Mouse (Mus musculus) liver, postnatal 0 days (tissue): ENCODE data around the gene Ihh. TPM values are rescaled to one million over a fixed set of nuclear protein-coding genes. Genes with fewer than 3 reads are reported as not detected.

ENCODE experiments used
- ATAC-seq: fragments of 200-750 bp; cut with Nextera tagmentation; 2 replicates; pipeline ENCODE4 v1.8.0; 2017; ENCODE audit warnings: mild to moderate bottlenecking, moderate library complexity
- DNase-seq: peaks from one replicate; pipeline ENCODE4 v3.0.0-alpha.2; 2016
- H3K27ac ChIP-seq: fragments of 300-500 bp; sonication (generic); 2 replicates; pipeline ENCODE4 v1.5.1; 2014; ENCODE audit warnings: antibody characterized with exemption, moderate library complexity, mild to moderate bottlenecking, low read depth
- H3K27me3 ChIP-seq: fragments of 300-500 bp; sonication (generic); 2 replicates; pipeline ENCODE4 v1.6.1; 2014; ENCODE audit warnings: low read length, control low read depth, mixed read lengths; ENCODE audit not compliant: insufficient read depth
- H3K36me3 ChIP-seq: fragments of 300-500 bp; sonication (generic); replicated peaks from 2 replicates; pipeline ENCODE4 v1.6.1; 2014; ENCODE audit warnings: mild to moderate bottlenecking, control low read depth, low read length, moderate library complexity, mixed read lengths; ENCODE audit not compliant: insufficient read depth
- H3K4me1 ChIP-seq: fragments of 300-500 bp; sonication (generic); 2 replicates; pipeline ENCODE4 v1.6.1; 2014; ENCODE audit warnings: antibody characterized with exemption, mild to moderate bottlenecking, control low read depth; ENCODE audit not compliant: insufficient read depth
- H3K4me2 ChIP-seq: fragments of 300-500 bp; sonication (generic); 2 replicates; pipeline ENCODE4 v1.6.1; 2014; ENCODE audit warnings: low read depth, mild to moderate bottlenecking, low read length, moderate library complexity, mixed read lengths
- H3K4me3 ChIP-seq: fragments of 300-500 bp; sonication (generic); 2 replicates; pipeline ENCODE4 v1.5.1; 2014; ENCODE audit warnings: low read depth, low read length
- H3K9ac ChIP-seq: fragments of 300-500 bp; sonication (generic); replicated peaks from 2 replicates; pipeline ENCODE4 v1.6.1; 2014; ENCODE audit warnings: mild to moderate bottlenecking, moderate library complexity
- H3K9me3 ChIP-seq: fragments of 300-500 bp; sonication (generic); 2 replicates; pipeline ENCODE4 v1.6.1; 2016; ENCODE audit warnings: mild to moderate bottlenecking, control low read depth, low read length, mixed read lengths
- CTCF ChIP-seq: sonication (generic); IDR thresholded peaks from 2 replicates; pipeline ENCODE4 v1.5.1; 2016; ENCODE audit warnings: antibody characterized with exemption, low read depth
- EP300 ChIP-seq: IDR thresholded peaks from 2 replicates; pipeline ENCODE4 v1.6.1; 2016; ENCODE audit warnings: antibody characterized with exemption, low read depth, mild to moderate bottlenecking
- WGBS: fragments of 180-500 bp; shearing (Covaris S2); extraction: QIAGEN DNeasy Blood & Tissue Kit; methylation state at CpG from one replicate; pipeline ENCODE4 v1.1.7; 2014; ENCODE audit not compliant: insufficient replicate concordance; 5-methylcytosine and 5-hydroxymethylcytosine counted together
- polyA plus RNA-seq: library from polyadenylated mRNA; unstranded; fragments of >200 nt; fragmentation: Nextera tagmentation; extraction: Ambion mirVana; gene quantifications from 2 replicates; pipeline ENCODE4 v1.2.1, GENCODE M21; 2015

Gene Ihh
- polyA plus RNA-seq, 1 experiment from 2014 or later, result 1.1 TPM

GRCm38 (mm10) chr1:74935402-74935801 lies 16.1 kb downstream of the Ihh start, which contains the start of gene Cfap65:
Gene Cfap65 (minus strand): TSS chr1:74935599.
- Histone ChIP-seq H3K27me3 (peaks cover 5% of the 10 kb centered on the region; the same call in 1 of the 2 replicates), H3K4me2 (0 out of 2 replicates have a peak within 1 kb of the TSS, but pooled peaks have one; percentile 4), H3K4me3 (no peak within 1 kb of the TSS), H3K4me1 (no peaks in the 10 kb centered on the region), H3K9ac (no peak within 1 kb of the TSS), H3K36me3 (no peaks in the 10 kb centered on the region), H3K9me3 (no peaks in the 10 kb centered on the region), H3K27ac (no peak within 1 kb of the TSS)
- no peak for TF ChIP-seq EP300
- no peak for TF ChIP-seq CTCF
- ATAC-seq (no peak), DNase-seq (peak; percentile 44)
- 2% methylated on average over 18 of the region's 18 CpGs for WGBS

- H3K4me1 ChIP-seq, result no peaks in the 10 kb centered on the region
- H3K27ac ChIP-seq, result no peak overlapping the region
- H3K4me2 ChIP-seq, result no peak overlapping the region
- 78% methylated on average over 9 of the region's 9 CpGs for WGBS
- H3K4me3 ChIP-seq, result no peak overlapping the region
- H3K36me3 ChIP-seq, result no peaks in the 10 kb centered on the region
- ATAC-seq (no peak), DNase-seq (no peak)
- 0 out of 2 replicates have a peak, but pooled peaks cover 6% of the 10 kb centered on the region for H3K27me3 ChIP-seq
- H3K9me3 ChIP-seq, result no peaks in the 10 kb centered on the region
- no peak overlapping the region for H3K9ac ChIP-seq
- TF ChIP-seq CTCF, result no peak
- TF ChIP-seq EP300, result no peak
These were observed 23.7 kb downstream of the Ihh start for GRCm38 (mm10) chr1:74927621-74928296.

- Histone ChIP-seq H3K27me3 (0 out of 2 replicates have a peak, but pooled peaks cover 6% of the 10 kb centered on the region), H3K4me3 (no peak overlapping the region), H3K9ac (no peak overlapping the region), H3K4me2 (no peak overlapping the region), H3K9me3 (no peaks in the 10 kb centered on the region), H3K36me3 (no peaks in the 10 kb centered on the region), H3K4me1 (no peaks in the 10 kb centered on the region), H3K27ac (no peak overlapping the region)
- WGBS, result 30% methylated on average over 6 of the region's 6 CpGs
- ATAC-seq (no peak), DNase-seq (peak; percentile 49)
- peak; percentile 90 for TF ChIP-seq CTCF
- TF ChIP-seq EP300, result no peak
These were observed 24.8 kb downstream of the Ihh start for GRCm38 (mm10) chr1:74926721-74927120.

- Histone ChIP-seq H3K27ac (no peak overlapping the region), H3K4me2 (no peak overlapping the region), H3K9me3 (no peaks in the 10 kb centered on the region), H3K36me3 (no peaks in the 10 kb centered on the region), H3K4me1 (no peaks in the 10 kb centered on the region), H3K4me3 (no peak overlapping the region), H3K27me3 (0 out of 2 replicates have a peak, but pooled peaks cover 6% of the 10 kb centered on the region), H3K9ac (no peak overlapping the region)
- TF ChIP-seq CTCF (no peak; the same call in 1 of the 2 replicates), EP300 (no peak)
- ATAC-seq (no peak), DNase-seq (no peak)
- WGBS, result 56% methylated on average over 4 of the region's 4 CpGs
These were observed 27.0 kb downstream of the Ihh start for GRCm38 (mm10) chr1:74924464-74924863.

- WGBS, result 27% methylated on average over 13 of the region's 13 CpGs
- Histone ChIP-seq H3K9ac (no peak overlapping the region), H3K4me3 (no peak overlapping the region), H3K9me3 (no peaks in the 10 kb centered on the region), H3K4me1 (no peaks in the 10 kb centered on the region), H3K27me3 (no peaks in the 10 kb centered on the region), H3K27ac (no peak overlapping the region), H3K4me2 (no peak overlapping the region), H3K36me3 (no peaks in the 10 kb centered on the region)
- DNase-seq, result peak; percentile 56
- TF ChIP-seq CTCF (peak; percentile 63), EP300 (no peak)
- ATAC-seq, result no peak
These were observed 35.8 kb downstream of the Ihh start for GRCm38 (mm10) chr1:74915706-74916105.

- H3K36me3 ChIP-seq, result no peaks in the 10 kb centered on the region
- no peak for TF ChIP-seq EP300
- TF ChIP-seq CTCF, result no peak
- H3K4me1 ChIP-seq, result peaks cover 8% of the 10 kb centered on the region; the same call in 1 of the 2 replicates
- no peaks in the 10 kb centered on the region for H3K9me3 ChIP-seq
- H3K4me3 ChIP-seq, result no peak overlapping the region
- no peak overlapping the region for H3K9ac ChIP-seq
- DNase-seq, result no peak
- no peak overlapping the region for H3K4me2 ChIP-seq
- 12% methylated on average over 6 of the region's 6 CpGs for WGBS
- ATAC-seq, result no peak
- peaks cover 46% of the 10 kb centered on the region for H3K27me3 ChIP-seq
- H3K27ac ChIP-seq, result no peak overlapping the region
These were observed 49.3 kb downstream of the Ihh start for GRCm38 (mm10) chr1:74902191-74902590.
